Mouse (Mus musculus) gastrocnemius, adult 18-20 months (tissue): ENCODE measurements around the gene Mmp10. TPM values are rescaled to one million over a fixed set of nuclear protein-coding genes. Genes with fewer than 3 reads are reported as not detected.

Source experiments
- total RNA-seq, 2 experiments: library from RNA; stranded (reverse); gene quantifications; 2 replicates each; pipeline ENCODE4 v1.2.3; 2021

The Mmp10 gene
- total RNA-seq, 2 experiments from 2014 or later = not detected

Other genes with a start within 250 kb of the Mmp10 start
- not detected for gene Mmp13, start 229.8 kb upstream of the Mmp10 start, total RNA-seq
- not detected for gene Mmp12, start 158.0 kb upstream of the Mmp10 start, total RNA-seq
- not detected for gene Mmp1b, start 114.3 kb upstream of the Mmp10 start, total RNA-seq
- gene Mmp3, start 56.5 kb upstream of the Mmp10 start, total RNA-seq = under 1 TPM; 0.32 to 0.33 TPM
- not detected for gene Mmp8, start 56.1 kb downstream of the Mmp10 start, total RNA-seq
- under 1 TPM in 1 of 2 experiments, not detected in 1; 0.23 TPM for gene Mmp27, start 69.0 kb downstream of the Mmp10 start, total RNA-seq
- gene Mmp20, start 125.9 kb downstream of the Mmp10 start, total RNA-seq = not detected
- not detected for gene Mmp7, start 189.7 kb downstream of the Mmp10 start, total RNA-seq